Mouse (Mus musculus) testis, postnatal 14 days (tissue): ENCODE measurements around the gene Svbp.

Source experiments
- DNase-seq: peaks from one replicate; pipeline ENCODE4 v3.0.0; 2021; ENCODE audit warnings: low spot score

The Svbp gene

DNA sequence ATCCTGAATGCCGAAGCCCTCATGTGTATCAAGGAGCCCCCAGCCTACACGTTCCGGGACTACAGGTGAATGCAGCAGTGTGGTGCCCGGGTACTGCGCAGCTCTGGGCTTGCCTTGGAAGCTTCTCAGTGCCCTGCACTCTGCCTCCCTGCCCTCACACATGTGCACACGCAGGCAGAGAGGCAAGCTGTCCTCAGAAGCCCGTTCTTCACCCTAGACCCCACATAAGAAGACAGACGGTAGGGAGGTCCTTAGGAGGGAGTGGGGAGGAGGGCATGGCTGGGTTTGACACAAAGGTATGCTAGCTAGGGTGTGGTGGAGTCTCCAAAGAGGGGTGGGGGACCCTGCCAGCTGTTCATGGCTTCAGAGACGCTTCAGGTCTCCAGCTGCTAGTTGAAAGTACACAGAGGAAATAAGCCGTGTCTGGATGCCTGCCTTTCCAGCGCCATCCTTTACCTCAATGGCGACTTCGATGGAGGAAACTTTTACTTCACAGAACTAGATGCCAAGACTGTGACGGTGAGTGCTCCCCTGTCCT is 51.7 kb downstream of the Svbp start:
- no peak for DNase-seq

- peak; percentile 42 for DNase-seq
Observed at GRCm38 (mm10) chr4:119247462-119248235, 52.5 kb downstream of the Svbp start.

GRCm38 (mm10) chr4:119248407-119248965 is 53.4 kb downstream of the Svbp start:
- DNase-seq, result no peak
